Mouse (Mus musculus) lung, postnatal 0 days (tissue): Measurements from ENCODE around the gene Ccdc36. TPM values are rescaled to one million over a fixed set of nuclear protein-coding genes. Genes with fewer than 3 reads are reported as not detected.
A peak's percentile ranks its signal among the peaks of the same experiment; 100 is the strongest.

Experiments
- ATAC-seq: fragments of 200-750 bp; cut with Nextera tagmentation; 2 replicates; pipeline ENCODE4 v1.8.0; 2017; ENCODE audit warnings: moderate library complexity
- DNase-seq: peaks from one replicate; pipeline ENCODE4 v3.0.0-alpha.2; 2016; ENCODE audit warnings: low spot score
- H3K27ac ChIP-seq: fragments of 300-500 bp; sonication (generic); 2 replicates; pipeline ENCODE4 v1.5.1; 2014; ENCODE audit warnings: antibody characterized with exemption, mild to moderate bottlenecking, low read length, mixed read lengths
- H3K27me3 ChIP-seq: fragments of 300-500 bp; sonication (generic); replicated peaks from 2 replicates; pipeline ENCODE4 v1.6.1; 2014; ENCODE audit warnings: low read length, mixed read lengths; ENCODE audit not compliant: insufficient read depth
- H3K36me3 ChIP-seq: fragments of 300-500 bp; sonication (generic); 2 replicates; pipeline ENCODE4 v1.6.1; 2014; ENCODE audit warnings: low read length, mixed read lengths; ENCODE audit not compliant: insufficient read depth
- H3K4me1 ChIP-seq: fragments of 300-500 bp; sonication (generic); 2 replicates; pipeline ENCODE4 v1.6.1; 2014; ENCODE audit warnings: antibody characterized with exemption, low read depth, low read length, mixed read lengths; ENCODE audit not compliant: insufficient read depth
- H3K4me2 ChIP-seq: fragments of 300-500 bp; sonication (generic); replicated peaks from 2 replicates; pipeline ENCODE4 v1.6.1; 2014; ENCODE audit warnings: low read depth, mild to moderate bottlenecking, low read length, moderate library complexity, mixed read lengths
- H3K4me3 ChIP-seq: fragments of 300-500 bp; sonication (generic); 2 replicates; pipeline ENCODE4 v1.5.1; 2014; ENCODE audit warnings: low read depth, low read length
- H3K9ac ChIP-seq: fragments of 300-500 bp; sonication (generic); replicated peaks from 2 replicates; pipeline ENCODE4 v1.6.1; 2014; ENCODE audit warnings: low read depth, mild to moderate bottlenecking
- H3K9me3 ChIP-seq: fragments of 300-500 bp; sonication (generic); 2 replicates; pipeline ENCODE4 v1.6.1; 2016; ENCODE audit warnings: low read length, mixed read lengths
- CTCF ChIP-seq: IDR thresholded peaks from 2 replicates; pipeline ENCODE4 v1.5.1; 2016; ENCODE audit warnings: antibody characterized with exemption, mild to moderate bottlenecking
- EP300 ChIP-seq: IDR thresholded peaks from 2 replicates; pipeline ENCODE4 v1.6.1; 2016; ENCODE audit warnings: antibody characterized with exemption, mild to moderate bottlenecking, control low read depth
- WGBS: fragments of 180-500 bp; shearing (Covaris S2); extraction: QIAGEN DNeasy Blood & Tissue Kit; methylation state at CpG from one replicate; pipeline ENCODE4 v1.1.7; 2014; 5-methylcytosine and 5-hydroxymethylcytosine counted together
- polyA plus RNA-seq: library from polyadenylated mRNA; unstranded; fragments of >200 nt; fragmentation: Nextera tagmentation; extraction: Ambion mirVana; gene quantifications from 2 replicates; pipeline ENCODE4 v1.2.1, GENCODE M21; 2015

The Ccdc36 gene
- polyA plus RNA-seq = 0.31 and 0.56 TPM in 2 replicates

GRCm38 (mm10) chr9:108428384-108428783 is at the start of gene Ccdc36:
Ccdc36 (minus strand) TSS chr9:108428484.
- Histone ChIP-seq H3K36me3 (no peaks in the 10 kb centered on the region), H3K27ac (no peak within 1 kb of the TSS), H3K9me3 (no peaks in the 10 kb centered on the region), H3K4me1 (no peaks in the 10 kb centered on the region), H3K4me3 (no peak within 1 kb of the TSS), H3K27me3 (no peaks in the 10 kb centered on the region), H3K4me2 (no peak within 1 kb of the TSS), H3K9ac (no peak within 1 kb of the TSS)
- no peak for TF ChIP-seq EP300
- TF ChIP-seq CTCF = no peak
- DNase-seq (no peak), ATAC-seq (no peak)

GRCm38 (mm10) chr9:108474528-108474927 is 46.2 kb upstream of the Ccdc36 start:
- H3K27me3 ChIP-seq = no peaks in the 10 kb centered on the region
- H3K4me2 ChIP-seq = no peak overlapping the region
- H3K27ac ChIP-seq = no peak overlapping the region
- H3K4me3 ChIP-seq = no peak overlapping the region
- H3K9ac ChIP-seq = no peak overlapping the region
- WGBS = 70% methylated on average over 1 of the region's 1 CpGs
- H3K36me3 ChIP-seq = no peaks in the 10 kb centered on the region
- H3K9me3 ChIP-seq = no peaks in the 10 kb centered on the region
- 0 out of 2 replicates have a peak, but pooled peaks have one; percentile 6 for TF ChIP-seq CTCF
- no peak for TF ChIP-seq EP300
- DNase-seq = no peak
- peaks cover 5% of the 10 kb centered on the region; the same call in 1 of the 2 replicates for H3K4me1 ChIP-seq
- no peak for ATAC-seq

GRCm38 (mm10) chr9:108469845-108470244 is 41.6 kb upstream of the Ccdc36 start:
- WGBS = 37% methylated on average over 4 of the region's 4 CpGs
- peak; percentile 59 for ATAC-seq
- no peak overlapping the region for H3K4me3 ChIP-seq
- H3K36me3 ChIP-seq = peaks cover 5% of the 10 kb centered on the region
- H3K9ac ChIP-seq = no peak overlapping the region
- H3K9me3 ChIP-seq = no peaks in the 10 kb centered on the region
- no peaks in the 10 kb centered on the region for H3K4me1 ChIP-seq
- H3K27ac ChIP-seq = no peak overlapping the region
- no peak for DNase-seq
- no peak for TF ChIP-seq EP300
- TF ChIP-seq CTCF = no peak
- H3K27me3 ChIP-seq = no peaks in the 10 kb centered on the region
- no peak overlapping the region for H3K4me2 ChIP-seq

- no peaks in the 10 kb centered on the region for H3K4me1 ChIP-seq
- H3K27ac ChIP-seq = no peak overlapping the region
- no peak for ATAC-seq
- TF ChIP-seq EP300 (no peak), CTCF (no peak)
- H3K36me3 ChIP-seq = peaks cover 7% of the 10 kb centered on the region
- no peak overlapping the region for H3K9ac ChIP-seq
- H3K4me2 ChIP-seq = no peak overlapping the region
- DNase-seq = no peak
- no peak overlapping the region for H3K4me3 ChIP-seq
- no peaks in the 10 kb centered on the region for H3K27me3 ChIP-seq
- 42% methylated on average over 5 of the region's 5 CpGs for WGBS
- no peaks in the 10 kb centered on the region for H3K9me3 ChIP-seq
Observed at GRCm38 (mm10) chr9:108469430-108469829, 41.1 kb upstream of the Ccdc36 start.

GRCm38 (mm10) chr9:108466219-108466618 is 37.9 kb upstream of the Ccdc36 start:
- TF ChIP-seq CTCF = no peak

GRCm38 (mm10) chr9:108463713-108464112 is 35.4 kb upstream of the Ccdc36 start:
- no peak overlapping the region for H3K4me3 ChIP-seq
- DNase-seq (no peak), ATAC-seq (no peak)
- TF ChIP-seq CTCF = no peak
- TF ChIP-seq EP300 = no peak
- no peaks in the 10 kb centered on the region for H3K9me3 ChIP-seq
- peaks cover 23% of the 10 kb centered on the region for H3K4me1 ChIP-seq
- H3K9ac ChIP-seq = no peak overlapping the region
- WGBS = 89% methylated on average over 9 of the region's 9 CpGs
- H3K27me3 ChIP-seq = no peaks in the 10 kb centered on the region
- H3K27ac ChIP-seq = no peak overlapping the region
- peaks cover 21% of the 10 kb centered on the region for H3K36me3 ChIP-seq
- no peak overlapping the region for H3K4me2 ChIP-seq

More at GRCm38 (mm10) chr9:108466219-108466618, 37.9 kb upstream of the Ccdc36 start:
- no peaks in the 10 kb centered on the region for H3K9me3 ChIP-seq
- 92% methylated on average over 2 of the region's 2 CpGs for WGBS
- DNase-seq = no peak
- no peak overlapping the region for H3K4me3 ChIP-seq
- H3K4me1 ChIP-seq = peaks cover 20% of the 10 kb centered on the region
- peaks cover 21% of the 10 kb centered on the region for H3K36me3 ChIP-seq
- no peak overlapping the region for H3K27ac ChIP-seq
- no peak overlapping the region for H3K9ac ChIP-seq
- H3K4me2 ChIP-seq = no peak overlapping the region
- no peak for ATAC-seq
- no peaks in the 10 kb centered on the region for H3K27me3 ChIP-seq

GRCm38 (mm10) chr9:108462192-108462591 is 33.9 kb upstream of the Ccdc36 start:
- peak; percentile 86 for DNase-seq
- peaks cover 21% of the 10 kb centered on the region for H3K36me3 ChIP-seq
- H3K9ac ChIP-seq = no peak overlapping the region
- WGBS = 36% methylated on average over 10 of the region's 10 CpGs
- no peaks in the 10 kb centered on the region for H3K27me3 ChIP-seq
- ATAC-seq = peak; percentile 57
- no peak for TF ChIP-seq EP300
- TF ChIP-seq CTCF = no peak
- H3K4me2 ChIP-seq = peak overlapping the region; percentile 72
- peaks cover 23% of the 10 kb centered on the region for H3K4me1 ChIP-seq
- H3K4me3 ChIP-seq = no peak overlapping the region
- no peaks in the 10 kb centered on the region for H3K9me3 ChIP-seq
- H3K27ac ChIP-seq = peak overlapping the region; percentile 98
